Mouse (Mus musculus) thymus, adult 18-20 months (tissue): ENCODE data around the gene Fam84b.
"Not testable (repeated sequence)": the region's sequence is repeated elsewhere in the genome, so short reads cannot be mapped to it uniquely, and the experiment has no call there.

Experiments
- DNase-seq, 2 experiments: peaks; one replicate each; pipeline ENCODE4 v3.0.0; 2022; ENCODE audit warnings: mixed read lengths in 2 of 2

The Fam84b gene

DNA sequence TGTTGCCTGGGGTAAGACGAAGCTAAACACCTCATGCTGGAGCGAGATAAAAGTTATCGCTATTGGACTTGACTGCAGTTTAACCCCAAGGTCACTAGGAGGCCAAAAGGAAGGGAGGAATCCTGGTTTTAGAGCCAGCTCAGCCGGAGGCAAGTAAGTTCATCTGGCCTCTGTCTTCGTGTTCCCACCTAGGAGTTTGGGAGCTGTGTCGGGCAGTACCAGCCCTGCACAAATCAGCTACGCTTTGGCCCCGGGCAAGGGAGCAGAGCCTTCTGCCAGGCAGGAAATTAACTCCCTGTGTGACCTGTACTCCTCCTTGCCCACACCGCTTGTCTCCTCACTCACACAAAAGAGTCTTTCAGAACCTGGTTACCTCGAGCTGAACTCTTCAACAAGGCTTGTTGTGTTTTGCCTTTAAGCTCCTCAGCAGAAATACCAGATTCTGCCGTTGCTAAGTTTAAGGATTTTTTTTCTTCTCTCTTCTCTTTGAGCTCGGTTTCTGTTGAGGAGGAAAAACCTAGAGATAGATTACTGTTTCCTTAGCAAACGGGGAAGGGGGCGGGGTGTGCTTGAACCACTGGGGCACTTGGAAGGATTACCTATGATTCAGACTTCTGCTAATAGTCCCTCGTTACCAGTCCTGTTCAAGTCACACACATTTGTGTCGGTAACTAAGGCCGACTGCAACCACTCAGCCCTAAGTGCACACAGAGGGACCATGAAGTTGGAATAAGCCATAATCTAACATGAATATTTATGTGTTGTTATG is at the start of gene Fam84b:
Fam84b (minus strand) TSS at position 548 of the 769 bp plus-strand sequence.
- no peak for DNase-seq

DNA sequence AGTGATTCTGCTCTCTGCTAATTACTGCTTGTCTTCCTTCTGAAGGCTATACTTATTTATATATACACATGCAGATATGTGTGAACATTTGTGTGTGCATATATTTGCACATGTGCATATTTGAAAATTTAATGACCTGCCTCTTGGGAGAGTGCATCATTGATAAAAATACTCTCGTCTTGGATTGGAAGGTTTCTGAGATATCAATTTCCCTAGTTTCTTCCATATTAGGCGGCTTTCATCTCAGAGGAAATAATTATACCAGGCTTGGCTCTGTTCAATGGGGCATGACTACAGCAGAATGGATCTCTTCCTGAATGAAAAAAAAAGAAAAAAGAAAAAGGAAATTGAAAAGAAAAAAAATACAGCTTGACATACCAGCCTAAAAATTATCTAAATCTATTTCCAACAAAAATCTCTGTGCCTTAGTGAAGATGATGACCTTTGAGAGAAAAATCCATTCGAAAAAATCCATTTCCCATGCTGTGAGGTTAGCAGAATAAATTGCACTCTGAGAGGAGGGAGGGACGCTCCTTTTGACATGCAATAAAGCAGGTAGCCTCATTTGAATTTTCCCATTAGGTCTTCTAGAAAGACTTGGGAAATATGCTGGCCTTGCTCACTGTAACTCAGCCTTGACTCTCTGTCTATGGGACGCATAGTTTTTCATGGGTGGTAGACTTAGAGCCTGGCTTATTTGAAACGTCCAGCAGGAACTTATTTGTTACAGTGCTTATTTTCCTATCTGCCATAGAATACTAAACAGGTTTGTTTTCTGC is 44.8 kb upstream of the Fam84b start:
- DNase-seq, result no peak

DNA sequence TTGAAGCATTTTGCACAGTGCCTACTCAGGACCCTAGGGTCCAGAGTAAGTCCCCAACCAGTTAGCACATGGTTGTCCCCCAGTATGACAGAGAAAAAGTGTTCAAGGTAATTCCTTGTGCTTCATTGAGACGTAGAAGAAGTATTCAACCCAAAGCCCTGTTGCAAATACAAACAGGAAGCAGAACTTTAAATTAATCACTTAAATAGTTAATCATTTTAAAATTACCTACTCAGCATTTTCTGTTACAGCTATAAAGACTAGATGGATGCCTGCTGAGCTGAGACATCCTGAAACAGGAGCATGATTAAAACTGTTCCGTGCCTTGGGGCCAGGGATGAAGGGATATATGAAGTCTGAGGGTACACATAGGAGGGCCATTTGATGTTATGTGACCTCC is 42.5 kb upstream of the Fam84b start:
- DNase-seq, result no peak

DNA sequence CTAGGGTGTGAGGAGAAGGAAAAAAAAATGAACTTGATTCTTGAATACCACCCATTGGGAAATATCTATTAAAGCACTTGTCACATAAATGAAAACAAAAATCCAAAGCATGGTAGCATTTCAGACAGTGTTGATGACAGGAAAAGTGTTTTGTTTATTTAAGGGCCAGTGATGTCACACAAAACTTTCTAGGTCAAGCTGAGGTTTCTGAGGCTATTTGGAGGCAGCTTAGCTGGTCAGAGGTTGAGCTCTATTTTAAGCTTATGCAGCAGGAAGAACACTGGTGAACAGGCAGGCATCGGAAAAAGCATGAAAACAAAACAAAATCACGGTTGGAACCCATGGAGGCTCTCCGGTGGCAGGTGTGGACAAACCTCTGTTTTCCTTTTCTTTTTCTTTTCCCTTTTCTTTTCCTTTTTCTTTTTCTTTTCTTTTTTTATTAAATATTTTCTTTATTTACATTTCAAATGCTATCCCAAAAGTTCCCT is 39.4 kb upstream of the Fam84b start:
- DNase-seq, result no peak

DNA sequence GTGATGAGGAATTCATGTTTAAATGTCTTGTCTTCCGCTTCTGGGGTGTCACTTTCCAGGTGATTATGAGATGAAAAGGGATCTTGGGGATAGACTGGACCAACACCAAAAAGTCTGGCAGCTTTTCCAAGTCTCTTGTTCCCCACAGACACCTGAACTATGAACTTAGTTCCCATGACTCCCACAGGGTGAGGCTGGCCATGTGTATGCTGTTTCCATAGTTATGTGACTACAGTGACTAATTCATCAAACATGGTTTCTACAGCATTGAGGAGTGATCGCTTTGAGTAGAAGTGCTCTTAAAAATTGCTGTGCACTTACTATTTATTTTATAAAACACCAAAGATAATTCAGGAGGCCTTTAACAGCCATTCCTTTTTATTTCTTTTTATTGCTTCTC is 35.1 kb upstream of the Fam84b start:
- DNase-seq, result no peak

DNA sequence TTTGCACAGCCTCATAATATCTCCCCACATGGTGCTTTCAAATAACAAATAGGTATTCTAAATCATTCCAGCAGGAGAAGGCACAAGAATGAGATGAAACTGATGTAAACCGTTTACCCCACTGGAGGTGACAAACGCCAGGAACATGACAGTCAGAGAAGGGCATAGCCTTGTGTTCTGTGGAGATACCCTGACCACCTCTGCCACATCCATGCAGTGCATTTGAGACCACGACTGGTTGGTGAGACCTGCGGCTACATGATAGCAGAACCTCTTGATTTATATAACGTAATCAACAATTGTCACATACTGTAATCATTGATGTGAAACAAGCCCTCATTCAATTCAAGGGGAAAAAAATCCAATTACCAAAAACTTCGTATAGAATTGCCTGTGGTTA is 22.1 kb upstream of the Fam84b start:
- no peak for DNase-seq

DNA sequence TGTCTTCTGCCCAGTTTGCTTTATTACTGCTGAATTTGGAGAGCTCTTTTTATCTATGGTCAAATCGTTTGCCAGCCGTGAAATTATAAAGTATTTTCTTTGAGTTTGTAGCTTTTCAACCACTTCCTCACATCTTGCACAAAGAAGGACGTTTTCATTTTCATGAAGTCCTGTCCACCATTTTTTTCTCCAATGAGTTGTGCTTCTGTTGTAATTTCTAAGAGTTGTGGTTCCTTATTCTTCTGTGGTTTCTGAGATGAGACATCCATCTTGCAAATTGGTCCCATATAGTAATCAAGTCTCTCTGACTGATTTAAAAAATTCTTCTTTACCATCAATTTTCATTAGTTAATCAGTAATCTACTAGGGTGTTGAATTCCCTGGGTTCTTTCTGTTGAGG is 8.8 kb upstream of the Fam84b start:
- no peak for DNase-seq

DNA sequence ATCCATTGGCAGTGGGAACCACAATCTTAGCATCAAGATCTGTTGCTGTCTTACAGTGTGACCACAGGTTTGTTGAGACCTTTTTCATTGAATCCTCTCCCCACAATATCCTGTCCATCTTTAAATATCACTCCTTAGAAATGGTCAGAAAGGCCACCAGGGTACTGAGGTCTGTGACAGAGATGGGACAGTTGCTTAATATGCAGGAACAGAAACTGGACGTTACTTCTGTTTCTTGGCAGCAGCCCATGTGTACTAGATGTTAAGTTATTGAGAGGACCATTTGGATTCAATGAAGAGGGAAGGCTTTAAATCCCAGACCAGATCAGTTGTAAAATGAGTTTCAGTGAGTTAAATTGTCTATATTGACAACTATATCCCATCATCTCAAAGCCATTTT is 1.5 kb upstream of the Fam84b start:
- no peak for DNase-seq

DNA sequence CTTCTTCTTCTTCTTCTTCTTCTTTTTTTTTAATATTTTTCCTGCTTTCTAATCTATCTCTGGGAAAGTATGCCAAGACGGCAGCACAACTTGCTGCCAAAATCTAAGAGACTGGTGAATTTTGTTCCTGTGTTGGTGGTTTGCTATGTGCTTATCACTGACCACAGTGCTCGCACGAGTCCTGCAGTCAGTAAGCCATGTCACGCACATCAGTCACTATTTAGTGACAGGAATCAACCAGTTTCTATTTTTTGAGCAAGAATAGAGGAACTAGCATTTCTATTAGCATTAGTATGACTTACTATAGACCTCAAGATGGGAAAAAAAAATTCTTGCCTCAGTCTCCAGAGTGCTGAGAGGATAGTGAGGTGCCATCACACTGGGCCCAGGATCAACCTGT is 573 bp upstream of the Fam84b start:
- DNase-seq, result no peak

DNA sequence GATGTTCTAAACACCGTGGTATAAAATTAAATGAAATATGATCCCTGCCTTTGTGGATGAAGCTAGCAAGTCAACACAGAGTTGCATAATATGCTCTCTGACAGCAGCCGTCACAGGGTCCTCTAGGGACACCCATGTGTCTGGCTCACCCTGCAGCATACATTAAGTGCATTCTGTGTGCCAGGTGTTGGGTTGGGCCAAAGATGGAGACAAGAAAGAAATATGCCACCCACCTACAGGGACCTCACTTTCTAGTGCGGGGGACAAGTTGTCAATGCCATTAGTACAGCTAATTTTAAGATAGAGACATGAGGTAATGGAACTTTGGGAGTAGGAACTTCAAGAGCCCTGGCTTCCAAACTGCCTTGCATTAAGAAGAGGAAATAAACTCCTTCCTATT is 4.9 kb downstream of the Fam84b start:
- no peak for DNase-seq

DNA sequence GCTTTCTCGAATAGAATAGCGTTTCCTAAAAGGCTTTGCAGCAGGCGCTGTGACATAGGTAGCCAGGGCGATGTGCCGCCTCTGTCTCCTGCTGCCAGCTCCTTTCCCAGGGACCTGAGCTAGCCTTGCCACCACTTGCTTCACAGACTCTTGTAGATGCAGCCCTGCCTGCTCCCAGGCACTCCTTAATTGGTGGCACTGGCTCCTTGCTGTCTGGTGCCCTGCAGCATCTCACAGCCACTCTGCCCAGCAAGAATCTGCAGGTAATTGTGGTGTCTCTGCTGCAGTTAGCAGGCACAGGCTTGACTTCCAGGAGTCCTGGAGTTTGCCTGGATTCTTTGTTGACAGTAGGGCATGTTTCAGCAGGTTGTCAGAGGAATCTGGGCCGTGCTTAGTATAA is 7.3 kb downstream of the Fam84b start:
- DNase-seq, result no peak

DNA sequence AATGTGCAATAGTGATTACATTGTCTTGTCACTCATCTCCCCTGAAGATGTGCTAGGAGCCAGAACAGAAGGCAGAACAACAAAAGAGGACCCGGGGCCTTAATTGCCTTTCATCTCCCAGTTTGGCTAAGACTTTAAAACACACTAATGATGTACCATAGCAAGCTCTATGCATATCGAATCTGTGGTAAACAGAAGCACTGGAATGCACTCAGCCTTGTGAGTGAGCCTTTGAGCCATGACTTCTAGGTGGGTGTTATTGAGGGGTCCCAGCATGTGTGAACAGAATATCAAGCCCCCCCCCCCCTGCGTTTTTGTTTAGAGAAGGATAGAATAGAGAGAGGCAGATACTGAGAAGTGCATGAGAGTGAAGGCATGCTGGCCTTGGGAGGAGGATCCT is 7.7 kb downstream of the Fam84b start:
- no peak for DNase-seq

DNA sequence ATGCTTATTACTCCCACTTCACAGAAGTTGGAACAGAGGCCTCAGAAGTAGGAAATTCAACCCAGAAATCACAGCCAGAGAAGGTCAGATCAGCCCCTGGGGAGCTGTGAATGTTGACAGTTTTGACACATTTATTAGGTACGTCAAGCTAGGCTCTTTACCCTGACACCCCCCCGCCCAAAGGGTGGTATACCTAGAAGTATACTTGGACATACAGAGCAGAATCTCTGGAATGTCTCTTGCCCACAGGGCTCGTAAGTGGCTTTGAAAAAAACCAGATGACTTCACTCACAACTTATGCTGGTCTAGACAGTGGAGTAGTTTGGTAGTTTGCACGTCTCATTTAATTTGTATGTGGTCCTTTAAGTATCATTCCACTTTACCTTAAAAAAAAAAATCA is 11.8 kb downstream of the Fam84b start:
- no peak for DNase-seq

DNA sequence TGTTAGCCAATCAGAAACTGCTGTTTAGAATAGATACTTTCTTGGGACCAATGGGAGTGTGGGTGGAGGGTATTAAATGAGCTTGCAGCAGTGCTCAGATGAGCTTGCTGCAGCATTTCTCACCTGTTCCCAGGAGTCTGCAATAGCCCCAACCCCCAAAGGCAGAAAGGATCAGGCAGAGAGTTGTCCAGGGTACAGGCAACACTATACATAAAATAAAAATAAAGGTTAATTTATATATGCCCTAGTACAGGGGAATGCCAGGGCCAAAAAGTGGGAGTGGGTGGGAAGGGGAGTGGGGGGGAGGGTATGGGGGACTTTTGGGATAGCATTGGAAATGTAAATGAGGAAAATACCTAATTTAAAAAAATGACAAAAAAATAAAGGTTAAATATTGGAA is 12.3 kb downstream of the Fam84b start:
- DNase-seq, result not testable (repeated sequence)

DNA sequence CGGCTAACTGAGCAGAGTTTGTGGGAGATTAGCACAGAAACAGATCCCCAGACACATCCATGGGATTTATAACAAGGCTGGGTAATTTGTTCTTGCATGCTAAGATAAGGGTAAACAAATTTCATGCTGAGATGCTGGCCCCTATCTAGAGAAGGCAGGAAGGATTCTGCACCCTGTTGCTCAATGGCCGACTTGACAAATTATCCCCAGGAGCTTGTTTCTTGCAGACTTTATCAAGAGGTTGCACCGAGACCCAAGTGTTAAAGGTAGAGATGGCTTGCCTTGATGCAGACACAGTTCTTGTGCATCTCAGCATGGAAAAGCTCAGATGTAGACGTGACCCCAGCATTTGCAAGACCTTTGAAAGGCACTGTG is 13.3 kb downstream of the Fam84b start:
- no peak for DNase-seq

DNA sequence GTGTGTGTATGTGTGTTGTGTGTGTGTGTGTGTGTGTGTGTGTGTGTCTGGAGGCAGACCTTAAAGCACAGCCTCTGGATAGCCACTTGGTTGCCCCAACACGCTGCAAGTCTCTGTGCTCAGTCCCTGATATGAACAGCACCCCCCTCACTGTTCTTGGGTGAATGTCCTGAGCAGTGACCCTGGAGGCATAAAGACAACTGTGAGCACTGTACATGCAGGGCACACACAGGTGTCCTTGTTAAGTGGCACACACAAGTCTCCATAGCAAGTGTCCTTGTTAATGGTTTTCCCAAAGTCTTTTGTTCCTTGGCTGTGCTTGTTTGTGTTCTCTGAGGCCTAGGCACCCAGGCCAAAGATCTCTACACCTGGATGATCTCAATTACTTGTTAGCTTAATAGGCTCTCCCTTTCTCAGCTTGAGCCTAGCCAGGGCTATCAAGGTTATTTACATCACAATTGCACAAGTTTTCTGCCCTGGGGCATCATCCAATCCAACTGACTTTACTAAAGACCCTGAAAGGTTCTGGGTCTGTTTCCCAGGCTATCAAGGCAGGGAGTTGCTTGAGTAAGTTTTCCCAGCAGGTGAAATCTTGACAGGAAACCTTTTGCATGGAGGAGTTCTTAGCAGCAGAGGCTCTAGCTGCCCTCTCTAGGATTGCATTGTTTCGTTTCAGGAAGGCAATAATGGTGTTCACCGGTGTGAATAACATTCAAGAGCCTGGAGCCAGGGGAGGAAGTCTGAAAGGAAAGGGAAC is 13.9 kb downstream of the Fam84b start:
- no peak for DNase-seq

DNA sequence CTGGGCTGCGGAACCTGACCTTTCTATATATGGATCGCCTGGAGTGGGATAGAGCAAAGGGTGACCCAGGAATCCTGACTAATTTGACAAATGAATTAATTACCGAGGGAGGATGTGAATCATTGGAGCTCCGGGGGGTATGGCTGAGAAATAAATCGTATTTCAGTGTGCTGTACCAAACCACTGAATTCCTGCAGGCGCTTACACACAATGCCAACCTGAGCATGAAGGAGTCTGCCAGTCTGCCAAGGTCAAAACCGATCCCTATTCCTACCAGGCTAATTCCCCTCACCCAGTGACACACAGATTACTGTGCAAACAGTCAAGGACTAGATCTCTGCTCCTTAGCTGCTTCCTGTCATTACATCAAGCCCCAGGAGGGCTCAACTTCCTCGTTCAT is 15.4 kb downstream of the Fam84b start:
- DNase-seq, result no peak

DNA sequence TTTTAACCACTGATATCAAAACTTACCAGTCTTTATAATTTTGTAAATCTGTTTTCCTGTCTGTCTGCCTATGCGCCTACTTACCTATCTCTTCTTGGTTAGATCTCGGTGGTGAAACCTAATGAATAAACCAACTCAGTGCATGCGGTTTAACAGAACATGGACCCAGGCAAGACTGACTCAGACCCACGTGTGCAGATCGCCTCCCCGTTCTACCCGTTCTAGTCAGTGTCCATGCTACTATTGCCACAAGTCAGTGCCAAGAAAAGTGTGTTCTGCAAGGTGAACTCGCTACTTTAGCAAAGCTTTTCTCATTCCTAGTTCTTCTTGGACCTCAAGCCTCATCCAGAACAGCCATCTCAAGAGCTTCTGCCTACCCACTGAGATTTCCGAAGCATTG is 15.9 kb downstream of the Fam84b start:
- no peak for DNase-seq

DNA sequence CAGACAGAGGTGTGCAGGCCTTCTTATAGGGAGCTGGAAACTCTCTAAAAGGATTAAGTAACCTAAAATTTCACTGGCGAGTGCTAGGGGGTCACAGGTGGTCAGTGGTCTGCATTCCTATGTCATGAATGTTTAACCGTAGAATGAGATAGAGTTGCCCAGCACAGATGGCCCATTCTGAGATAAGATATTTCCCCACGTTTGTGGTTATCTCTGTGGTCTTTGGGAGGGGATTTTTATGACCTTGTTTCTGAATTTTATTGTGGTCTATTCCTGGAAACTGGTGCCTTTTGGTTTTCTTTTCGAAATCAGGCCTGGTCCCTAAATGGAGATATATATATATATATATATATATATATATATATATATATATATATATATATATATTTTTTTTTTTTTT is 17.3 kb downstream of the Fam84b start:
- no peak for DNase-seq

DNA sequence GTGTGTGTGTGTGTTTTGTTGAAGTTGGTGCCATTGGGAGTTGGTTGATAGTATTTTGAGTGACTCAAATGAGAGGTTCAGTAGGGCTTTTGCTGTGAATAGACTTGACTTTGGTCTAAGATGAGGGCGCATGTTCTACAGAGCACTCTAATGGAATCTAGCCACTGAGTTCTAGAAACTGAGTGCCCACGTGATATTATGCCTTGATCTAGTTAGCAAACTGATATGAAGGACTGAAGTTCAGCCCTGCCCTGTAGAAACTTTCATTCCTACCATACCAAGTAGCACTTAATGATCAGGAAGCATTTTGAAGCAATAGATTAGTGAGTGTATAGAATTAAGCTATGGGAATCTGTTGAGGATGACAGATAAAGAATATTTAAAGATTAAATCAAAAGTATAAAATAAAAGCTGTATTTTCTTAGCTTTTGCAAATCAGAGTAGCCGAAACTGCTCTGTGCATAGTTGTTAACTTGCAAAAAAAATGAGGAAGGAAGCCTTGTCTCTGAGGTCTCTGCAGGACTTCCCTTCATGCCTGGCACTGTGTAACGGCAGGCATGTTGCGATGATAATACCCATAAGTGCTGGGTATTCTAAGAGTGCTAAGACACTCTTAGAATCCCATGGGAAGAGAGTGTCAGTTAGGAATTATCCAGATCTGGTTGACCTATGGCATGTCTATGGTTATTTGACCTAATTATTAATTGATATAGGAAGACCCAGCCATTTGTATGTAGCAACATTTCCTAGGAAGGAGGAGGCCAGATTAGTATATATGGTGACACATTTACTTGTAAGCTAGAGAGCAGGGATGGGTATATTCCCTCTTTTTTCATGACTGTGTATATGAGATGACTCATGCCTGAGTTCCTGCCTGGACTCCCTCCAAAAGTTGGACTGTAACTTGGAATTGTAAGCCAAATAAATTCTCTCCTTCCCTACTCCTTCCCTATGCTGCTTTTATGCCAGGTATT is 18.7 kb downstream of the Fam84b start:
- no peak for DNase-seq

DNA sequence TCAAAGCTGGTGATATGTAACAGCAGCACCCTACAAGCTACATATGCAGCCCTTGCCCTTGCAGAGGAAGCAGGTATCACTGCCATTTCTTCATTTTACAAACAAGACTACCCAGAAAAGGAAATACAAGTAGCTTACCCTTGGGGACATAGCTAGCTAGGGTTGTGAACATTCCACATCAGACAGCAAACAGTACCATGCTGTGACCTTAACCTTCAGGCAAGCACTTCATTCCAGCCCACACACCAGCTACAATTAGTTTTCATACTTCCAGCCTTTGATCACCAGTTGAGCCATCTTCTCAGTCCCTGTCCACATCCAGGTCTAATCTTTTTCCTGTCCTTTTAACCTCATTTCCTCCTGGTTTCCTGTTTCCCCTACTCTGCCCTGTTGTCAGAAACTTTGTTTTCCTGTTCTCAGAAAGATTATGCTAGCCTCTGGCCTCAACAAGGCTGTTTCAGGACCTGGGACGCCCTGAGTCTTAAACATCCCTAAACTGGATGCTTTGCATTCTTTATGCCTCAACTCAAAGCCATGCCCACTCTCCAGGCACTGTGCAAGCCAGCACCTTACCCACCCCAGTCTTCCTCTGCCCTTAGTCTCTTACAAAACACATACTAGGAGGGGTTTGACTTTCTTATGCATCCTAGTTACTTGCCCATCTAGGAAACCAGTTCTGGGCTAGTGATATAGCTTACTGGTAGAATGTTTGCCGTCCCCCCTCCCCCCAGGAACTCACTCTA is 19.9 kb downstream of the Fam84b start:
- no peak for DNase-seq

DNA sequence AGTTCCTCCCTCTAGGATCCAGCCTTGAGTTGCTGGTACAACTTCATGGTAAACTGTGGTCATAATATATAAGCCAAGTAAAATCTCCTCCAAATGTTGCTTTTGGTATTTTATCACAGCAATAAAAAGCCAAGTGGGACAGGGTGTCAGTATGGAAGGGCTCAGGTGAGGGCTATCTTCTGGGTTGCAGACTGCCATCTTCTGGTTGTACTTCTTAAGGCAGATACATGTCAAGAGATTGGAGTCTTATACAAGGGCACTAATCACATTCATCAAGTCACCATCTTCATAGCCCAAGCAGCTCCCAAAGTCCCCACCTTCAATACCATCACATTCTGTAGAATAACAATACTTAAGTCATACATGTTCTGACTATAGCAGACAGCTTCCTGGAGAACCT is 21.0 kb downstream of the Fam84b start:
- DNase-seq, result no peak
